Mouse (Mus musculus): ENCODE measurements around the gene Fut1. TPM values are rescaled to one million over a fixed set of nuclear protein-coding genes. Genes with fewer than 3 reads are reported as not detected.
"Not testable (repeated sequence)": the region's sequence is repeated elsewhere in the genome, so short reads cannot be mapped to it uniquely, and the experiment has no call there.

The Fut1 gene
- polyA plus RNA-seq, 1 experiment from 2014 or later = not detected

DNA sequence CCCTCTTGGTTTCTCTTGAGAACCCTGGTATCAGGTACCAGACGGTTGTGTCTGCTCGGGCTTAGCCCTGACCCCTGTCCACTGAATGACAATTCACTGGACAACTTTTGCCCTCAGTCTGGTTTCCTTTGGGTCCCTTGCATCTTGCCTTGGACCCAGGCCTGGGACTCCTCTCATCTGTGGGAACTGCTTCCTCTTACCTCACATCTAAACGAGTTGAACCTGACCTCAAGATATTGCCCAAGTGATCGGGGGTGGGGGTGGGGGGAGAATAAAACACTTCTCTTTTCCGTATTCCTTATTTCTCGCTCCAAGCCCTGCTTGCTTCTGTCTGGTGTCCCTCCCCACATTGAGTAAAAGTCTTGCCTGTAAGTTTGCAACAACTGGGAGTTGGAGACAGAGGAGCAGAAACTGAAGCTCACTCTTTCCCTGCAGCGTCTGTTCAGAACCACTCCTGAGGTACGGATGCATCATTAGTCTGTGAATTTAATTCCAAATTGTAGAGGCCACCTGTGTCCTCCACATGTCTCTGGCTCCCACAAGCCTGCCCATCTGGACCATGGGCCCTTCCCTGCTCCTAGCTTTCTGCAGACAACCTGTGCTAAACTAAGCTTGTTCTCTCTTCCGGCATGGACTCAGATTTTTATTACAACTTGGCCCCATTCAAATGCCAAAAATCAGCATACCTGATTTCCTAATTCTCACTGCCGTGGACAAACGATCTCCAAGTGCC, 43.8 kb downstream of the Fut1 start:
- peaks cover 6% of the 10 kb centered on the region; the same call in 1 of the 2 replicates for H3K9me3 ChIP-seq
- H3K36me3 ChIP-seq = no peaks in the 10 kb centered on the region
- no peak for ATAC-seq (ENCODE audit: extremely low read depth, insufficient number of reproducible peaks, low FRiP score, low TSS enrichment)
- peaks cover 18% of the 10 kb centered on the region for H3K4me1 ChIP-seq
- H3K27ac ChIP-seq (replicated peaks) = no peak overlapping the region
- no peaks in the 10 kb centered on the region for H3K27me3 ChIP-seq (replicated peaks)
- H3K4me2 ChIP-seq = no peak overlapping the region
- WGBS = 80% methylated on average over 11 of the region's 11 CpGs
- no peak overlapping the region for H3K9ac ChIP-seq
- H3K4me3 ChIP-seq = no peak overlapping the region

DNA sequence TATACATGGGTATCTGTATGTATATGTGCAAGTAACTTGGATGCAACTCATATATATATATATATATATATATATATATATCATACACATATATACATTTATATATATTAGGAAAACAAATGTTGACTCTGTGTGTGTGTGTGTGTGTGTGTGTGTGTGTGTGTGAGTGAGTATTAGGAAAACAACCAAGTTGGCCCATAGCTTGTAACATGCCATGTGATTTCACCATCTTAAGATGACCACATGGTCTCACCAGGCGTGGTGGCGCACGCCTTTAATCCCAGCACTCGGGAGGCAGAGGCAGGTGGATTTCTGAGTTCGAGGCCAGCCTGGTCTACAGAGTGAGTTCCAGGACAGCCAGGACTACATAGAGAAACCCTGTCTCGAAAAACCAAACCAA, 44.6 kb downstream of the Fut1 start:
- H3K36me3 ChIP-seq; H3K4me3 ChIP-seq; ATAC-seq (ENCODE audit: extremely low read depth, insufficient number of reproducible peaks, low FRiP score, low TSS enrichment); H3K4me2 ChIP-seq; H3K27ac ChIP-seq (replicated peaks); H3K9me3 ChIP-seq; H3K9ac ChIP-seq; H3K27me3 ChIP-seq (replicated peaks): not testable (repeated sequence)
- H3K4me1 ChIP-seq = peaks cover 18% of the 10 kb centered on the region
- 84% methylated on average over 6 of the region's 6 CpGs for WGBS

DNA sequence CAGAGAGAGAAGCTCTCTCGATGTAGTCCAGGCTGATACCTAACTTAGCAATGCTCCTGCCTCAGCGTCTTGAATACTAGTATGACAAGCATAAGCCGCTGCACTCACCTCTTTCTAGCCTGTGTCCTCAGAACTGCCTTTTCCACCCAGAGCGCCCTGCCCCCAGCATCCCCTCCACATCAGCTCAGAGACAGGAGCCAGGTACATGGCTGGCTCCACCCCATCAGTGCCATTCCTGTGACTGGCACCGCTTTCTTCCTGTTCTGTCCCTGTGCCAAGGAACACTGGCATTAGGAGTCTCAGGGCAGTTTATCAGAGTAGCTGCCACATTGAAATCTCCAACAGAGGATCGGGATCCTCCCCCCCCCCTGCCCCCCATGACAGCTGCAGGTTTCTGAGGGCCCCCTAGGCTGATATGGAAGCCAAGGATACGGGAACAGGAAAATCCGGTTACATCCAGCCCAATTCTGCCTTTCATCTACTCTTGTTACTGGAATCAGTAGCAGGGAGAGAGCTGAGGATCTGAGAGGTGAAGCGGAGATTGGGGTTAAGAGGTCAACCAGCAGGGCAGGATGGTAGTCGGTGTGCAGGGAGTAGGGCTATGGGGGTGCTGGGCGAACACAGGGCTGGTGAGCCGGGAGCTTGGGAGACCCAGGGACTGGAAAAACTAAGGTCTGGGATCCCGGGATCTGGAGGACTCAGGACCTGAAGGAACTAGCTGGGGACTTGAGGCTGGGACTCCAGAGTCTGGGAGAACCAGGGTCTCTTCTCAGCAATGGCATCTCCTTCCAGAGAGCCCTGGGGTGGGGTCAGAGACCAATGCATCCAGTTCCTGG, 48.4 kb downstream of the Fut1 start:
- no peaks in the 10 kb centered on the region; the same call in 1 of the 2 replicates for H3K27me3 ChIP-seq (replicated peaks)
- H3K4me2 ChIP-seq = no peak overlapping the region
- H3K4me3 ChIP-seq = no peak overlapping the region
- H3K36me3 ChIP-seq = no peaks in the 10 kb centered on the region
- peaks cover 6% of the 10 kb centered on the region for H3K9me3 ChIP-seq
- no peak overlapping the region for H3K9ac ChIP-seq
- 52% methylated on average over 13 of the region's 13 CpGs for WGBS
- no peak overlapping the region for H3K27ac ChIP-seq (replicated peaks)
- H3K4me1 ChIP-seq = peaks cover 18% of the 10 kb centered on the region
- no peak for ATAC-seq (ENCODE audit: extremely low read depth, insufficient number of reproducible peaks, low FRiP score, low TSS enrichment)

DNA sequence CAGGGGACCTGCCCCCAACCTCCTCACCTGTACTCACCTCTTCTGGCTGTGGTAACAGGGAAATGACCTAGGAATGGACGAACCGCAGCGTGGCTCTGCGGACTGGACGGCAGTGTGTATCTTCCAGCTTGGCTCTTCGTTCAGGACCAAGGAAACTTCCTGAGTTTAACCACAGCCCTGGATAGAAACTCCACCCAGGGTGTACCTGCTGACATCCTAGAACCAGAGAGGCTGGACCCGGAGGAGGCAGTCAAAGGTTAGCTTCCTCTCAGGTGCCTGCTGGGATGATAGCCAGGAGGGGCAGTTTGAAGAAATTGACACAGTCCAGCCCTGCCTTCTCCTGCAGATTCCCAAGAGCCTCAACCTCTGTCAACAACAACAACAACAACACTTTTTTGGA, 49.1 kb downstream of the Fut1 start, which contains the start of gene Fut2:
Gene Fut2, minus strand, starts transcription at position 234 of the 400 bp plus-strand sequence.
- H3K4me1 ChIP-seq = peaks cover 18% of the 10 kb centered on the region
- WGBS = 75% methylated on average over 7 of the region's 7 CpGs
- no peak within 1 kb of the TSS for H3K27ac ChIP-seq (replicated peaks)
- no peak within 1 kb of the TSS for H3K4me3 ChIP-seq
- no peak for ATAC-seq (ENCODE audit: extremely low read depth, insufficient number of reproducible peaks, low FRiP score, low TSS enrichment)
- no peak within 1 kb of the TSS for H3K9ac ChIP-seq
- H3K4me2 ChIP-seq = no peak within 1 kb of the TSS
- no peaks in the 10 kb centered on the region for H3K36me3 ChIP-seq
- no peaks in the 10 kb centered on the region; the same call in 1 of the 2 replicates for H3K27me3 ChIP-seq (replicated peaks)
- peaks cover 6% of the 10 kb centered on the region for H3K9me3 ChIP-seq

DNA sequence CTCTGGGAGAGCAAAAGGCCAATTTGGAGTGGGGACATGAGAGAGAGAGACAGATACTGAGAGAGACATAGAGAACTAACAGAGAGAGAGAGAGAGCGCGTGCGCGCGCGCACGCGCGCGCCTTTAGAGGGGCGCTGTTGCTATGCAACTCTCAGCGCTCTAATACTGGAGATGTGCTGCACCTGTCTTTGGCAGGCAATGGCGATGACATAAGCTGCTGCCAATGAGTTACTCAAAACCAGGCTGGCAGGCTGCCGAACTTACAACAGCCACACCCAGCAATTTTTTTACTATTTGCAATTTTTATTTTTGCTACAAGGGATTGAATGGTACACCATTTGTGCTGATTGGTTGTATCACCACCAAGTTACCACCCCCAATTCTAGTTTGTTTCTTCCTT, 50.7 kb downstream of the Fut1 start:
- H3K27me3 ChIP-seq (replicated peaks) = peaks cover 5% of the 10 kb centered on the region; the same call in 1 of the 2 replicates
- H3K4me2 ChIP-seq = no peak overlapping the region
- peaks cover 18% of the 10 kb centered on the region for H3K4me1 ChIP-seq
- no peak overlapping the region for H3K4me3 ChIP-seq
- no peak overlapping the region for H3K9ac ChIP-seq
- peaks cover 6% of the 10 kb centered on the region for H3K9me3 ChIP-seq
- no peaks in the 10 kb centered on the region for H3K36me3 ChIP-seq
- no peak overlapping the region for H3K27ac ChIP-seq (replicated peaks)
- no peak for ATAC-seq (ENCODE audit: extremely low read depth, insufficient number of reproducible peaks, low FRiP score, low TSS enrichment)
- WGBS = 57% methylated on average over 14 of the region's 14 CpGs

DNA sequence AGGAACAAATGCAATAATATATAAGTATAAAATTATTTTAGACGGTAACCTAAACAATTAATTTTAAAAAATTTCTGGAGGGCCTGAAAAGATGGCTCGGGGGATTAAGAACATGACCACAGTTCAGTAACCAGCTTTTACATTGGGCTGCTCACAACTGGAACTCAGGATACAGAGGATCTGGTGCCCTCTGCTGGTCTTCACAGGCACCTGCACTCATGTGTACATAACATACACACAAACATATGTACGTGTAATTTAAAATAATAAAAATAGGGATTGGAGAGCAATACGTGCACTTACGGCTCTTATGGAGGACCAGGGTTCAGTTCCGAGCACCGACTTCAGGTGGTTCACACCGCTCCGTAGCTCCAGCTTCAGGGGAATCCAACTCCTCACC, 51.8 kb downstream of the Fut1 start:
- Histone ChIP-seq H3K4me1 (peaks cover 18% of the 10 kb centered on the region), H3K27ac (replicated peaks) (no peak overlapping the region), H3K9me3 (peaks cover 6% of the 10 kb centered on the region), H3K4me3 (no peak overlapping the region), H3K4me2 (no peak overlapping the region), H3K36me3 (no peaks in the 10 kb centered on the region), H3K27me3 (replicated peaks) (peaks cover 9% of the 10 kb centered on the region; the same call in 1 of the 2 replicates), H3K9ac (no peak overlapping the region)
- WGBS = 93% methylated on average over 9 of the region's 9 CpGs
- no peak for ATAC-seq (ENCODE audit: extremely low read depth, insufficient number of reproducible peaks, low FRiP score, low TSS enrichment)

Other genes with a start within 250 kb of the Fut1 start
- 1.0 and 1.2 TPM in 2 replicates for gene Lin7b, start 246.7 kb upstream of the Fut1 start, polyA plus RNA-seq (2015; fragmentation: Nextera tagmentation; extraction: Ambion mirVana)
- gene Snrnp70, start 221.5 kb upstream of the Fut1 start, polyA plus RNA-seq (2015; fragmentation: Nextera tagmentation; extraction: Ambion mirVana) = 136 and 140 TPM in 2 replicates
- 0.32 and 0.50 TPM in 2 replicates for gene Kcna7, start 211.6 kb upstream of the Fut1 start, polyA plus RNA-seq (2015; fragmentation: Nextera tagmentation; extraction: Ambion mirVana)
- 1.6 and 1.8 TPM in 2 replicates for gene Ntf5, start 203.6 kb upstream of the Fut1 start, polyA plus RNA-seq (2015; fragmentation: Nextera tagmentation; extraction: Ambion mirVana)
- not detected in 2 replicates for gene Lhb, start 196.5 kb upstream of the Fut1 start, polyA plus RNA-seq (2015; fragmentation: Nextera tagmentation; extraction: Ambion mirVana)
- gene Gys1, start 182.4 kb upstream of the Fut1 start, polyA plus RNA-seq (2015; fragmentation: Nextera tagmentation; extraction: Ambion mirVana) = 91.8 and 95.3 TPM in 2 replicates
- gene Ruvbl2, start 179.2 kb upstream of the Fut1 start, polyA plus RNA-seq (2015; fragmentation: Nextera tagmentation; extraction: Ambion mirVana) = 80.6 and 85.6 TPM in 2 replicates
- gene Ftl1, start 157.4 kb upstream of the Fut1 start, polyA plus RNA-seq (2015; fragmentation: Nextera tagmentation; extraction: Ambion mirVana) = 5,089 and 5,516 TPM in 2 replicates
- 124 and 139 TPM in 2 replicates for gene Bax, start 150.4 kb upstream of the Fut1 start, polyA plus RNA-seq (2015; fragmentation: Nextera tagmentation; extraction: Ambion mirVana)
- gene Tulp2, start 135.4 kb upstream of the Fut1 start, polyA plus RNA-seq (2015; fragmentation: Nextera tagmentation; extraction: Ambion mirVana) = 0.74 and 1.0 TPM in 2 replicates
- gene Gm45808, start 130.5 kb upstream of the Fut1 start, polyA plus RNA-seq (2015; fragmentation: Nextera tagmentation; extraction: Ambion mirVana) = not detected in 2 replicates
- 3.9 TPM in 2 replicates for gene Dhdh, start 128.5 kb upstream of the Fut1 start, polyA plus RNA-seq (2015; fragmentation: Nextera tagmentation; extraction: Ambion mirVana)
- 175 and 177 TPM in 2 replicates for gene Nucb1, start 106.9 kb upstream of the Fut1 start, polyA plus RNA-seq (2015; fragmentation: Nextera tagmentation; extraction: Ambion mirVana)
- gene Ppp1r15a, start 91.0 kb upstream of the Fut1 start, polyA plus RNA-seq (2015; fragmentation: Nextera tagmentation; extraction: Ambion mirVana) = 38.5 and 49.6 TPM in 2 replicates
- gene Plekha4, start 91.0 kb upstream of the Fut1 start, polyA plus RNA-seq (2015; fragmentation: Nextera tagmentation; extraction: Ambion mirVana) = 1.1 and 1.2 TPM in 2 replicates
- gene Hsd17b14, start 62.4 kb upstream of the Fut1 start, polyA plus RNA-seq (2015; fragmentation: Nextera tagmentation; extraction: Ambion mirVana) = 0.43 and 0.52 TPM in 2 replicates
- 65.4 and 66.3 TPM in 2 replicates for gene Bcat2, start 47.1 kb upstream of the Fut1 start, polyA plus RNA-seq (2015; fragmentation: Nextera tagmentation; extraction: Ambion mirVana)
- gene Fgf21, start 1.8 kb upstream of the Fut1 start, polyA plus RNA-seq (2015; fragmentation: Nextera tagmentation; extraction: Ambion mirVana) = not detected in 2 replicates
- 0.11 and 0.19 TPM in 2 replicates for gene Izumo1, start 4.5 kb downstream of the Fut1 start, polyA plus RNA-seq (2015; fragmentation: Nextera tagmentation; extraction: Ambion mirVana)
- 17.1 and 18.9 TPM in 2 replicates for gene Rasip1, start 10.2 kb downstream of the Fut1 start, polyA plus RNA-seq (2015; fragmentation: Nextera tagmentation; extraction: Ambion mirVana)
- 3.3 and 5.0 TPM in 2 replicates for gene Mamstr, start 22.7 kb downstream of the Fut1 start, polyA plus RNA-seq (2015; fragmentation: Nextera tagmentation; extraction: Ambion mirVana)
- gene Fut2, start 49.1 kb downstream of the Fut1 start, polyA plus RNA-seq (2015; fragmentation: Nextera tagmentation; extraction: Ambion mirVana) = 0.86 and 1.1 TPM in 2 replicates
- gene Ntn5, start 66.7 kb downstream of the Fut1 start, polyA plus RNA-seq (2015; fragmentation: Nextera tagmentation; extraction: Ambion mirVana) = 0.11 TPM in 1 of 2 replicates, not detected in the other
- gene Sec1, start 77.1 kb downstream of the Fut1 start, polyA plus RNA-seq (2015; fragmentation: Nextera tagmentation; extraction: Ambion mirVana) = 0.29 and 0.47 TPM in 2 replicates
- gene Car11, start 82.6 kb downstream of the Fut1 start, polyA plus RNA-seq (2015; fragmentation: Nextera tagmentation; extraction: Ambion mirVana) = 5.4 and 6.0 TPM in 2 replicates
- gene Dbp, start 87.8 kb downstream of the Fut1 start, polyA plus RNA-seq (2015; fragmentation: Nextera tagmentation; extraction: Ambion mirVana) = 2.2 and 3.5 TPM in 2 replicates
- gene Rpl18, start 98.2 kb downstream of the Fut1 start, polyA plus RNA-seq (2015; fragmentation: Nextera tagmentation; extraction: Ambion mirVana) = 630 and 695 TPM in 2 replicates
- gene Sphk2, start 100.7 kb downstream of the Fut1 start, polyA plus RNA-seq (2015; fragmentation: Nextera tagmentation; extraction: Ambion mirVana) = 16.7 and 17.5 TPM in 2 replicates
- gene Fam83e, start 103.9 kb downstream of the Fut1 start, polyA plus RNA-seq (2015; fragmentation: Nextera tagmentation; extraction: Ambion mirVana) = 0.20 and 0.31 TPM in 2 replicates
- not detected in 2 replicates for gene Spaca4, start 108.5 kb downstream of the Fut1 start, polyA plus RNA-seq (2015; fragmentation: Nextera tagmentation; extraction: Ambion mirVana)
- gene Lmtk3, start 166.4 kb downstream of the Fut1 start, polyA plus RNA-seq (2015; fragmentation: Nextera tagmentation; extraction: Ambion mirVana) = 0.62 and 0.80 TPM in 2 replicates
- 0.24 and 0.38 TPM in 2 replicates for gene Sult2b1, start 167.4 kb downstream of the Fut1 start, polyA plus RNA-seq (2015; fragmentation: Nextera tagmentation; extraction: Ambion mirVana)
- 90.1 and 103 TPM in 2 replicates for gene Cyth2, start 197.3 kb downstream of the Fut1 start, polyA plus RNA-seq (2015; fragmentation: Nextera tagmentation; extraction: Ambion mirVana)
- 0.39 and 0.43 TPM in 2 replicates for gene Kcnj14, start 207.5 kb downstream of the Fut1 start, polyA plus RNA-seq (2015; fragmentation: Nextera tagmentation; extraction: Ambion mirVana)
- gene Grwd1, start 213.7 kb downstream of the Fut1 start, polyA plus RNA-seq (2015; fragmentation: Nextera tagmentation; extraction: Ambion mirVana) = 41.9 and 44.1 TPM in 2 replicates